Mouse (Mus musculus): ENCODE data around the gene Reps2. TPM values are rescaled to one million over a fixed set of nuclear protein-coding genes. Genes with fewer than 3 reads are reported as not detected.

Reps2 gene
- polyA plus RNA-seq, 1 experiment from 2014 or later = 0.60 TPM

- Histone ChIP-seq H3K9ac (ENCODE audit: low read depth, low read length) (no peak overlapping the region), H3K27me3 (replicated peaks; ENCODE audit: control insufficient read depth, insufficient read depth, low read length) (no peaks in the 10 kb centered on the region), H3K9me3 (ENCODE audit: control insufficient read depth) (no peaks in the 10 kb centered on the region), H3K4me3 (ENCODE audit: low read depth, low read length) (no peak overlapping the region), H3K36me3 (ENCODE audit: control insufficient read depth, insufficient read depth) (no peaks in the 10 kb centered on the region), H3K27ac (ENCODE audit: low read depth, low read length) (no peak overlapping the region), H3K4me1 (replicated peaks; ENCODE audit: control insufficient read depth, insufficient read depth, low read length) (no peaks in the 10 kb centered on the region), H3K4me2 (replicated peaks; ENCODE audit: low read depth) (no peak overlapping the region)
- WGBS = 68% methylated on average over 2 of the region's 2 CpGs
- no peak for ATAC-seq
- TF ChIP-seq CTCF (IDR thresholded peaks at IDR 0.05; ENCODE audit: low read depth) = no peak
These were observed 37.3 kb downstream of the Reps2 start for GRCm38 (mm10) chrX:162606113-162606512.

GRCm38 (mm10) chrX:162599666-162600065, 43.8 kb downstream of the Reps2 start:
- no peak overlapping the region for H3K9ac ChIP-seq (ENCODE audit: low read depth, low read length)
- H3K9me3 ChIP-seq (ENCODE audit: control insufficient read depth) = no peaks in the 10 kb centered on the region
- no peak overlapping the region for H3K27ac ChIP-seq (ENCODE audit: low read depth, low read length)
- no peak overlapping the region for H3K4me3 ChIP-seq (ENCODE audit: low read depth, low read length)
- H3K4me2 ChIP-seq (replicated peaks; ENCODE audit: low read depth) = no peak overlapping the region
- 73% methylated on average over 3 of the region's 3 CpGs for WGBS
- ATAC-seq = no peak
- TF ChIP-seq CTCF (IDR thresholded peaks at IDR 0.05; ENCODE audit: low read depth) = no peak
- H3K36me3 ChIP-seq (ENCODE audit: control insufficient read depth, insufficient read depth) = no peaks in the 10 kb centered on the region
- no peaks in the 10 kb centered on the region for H3K4me1 ChIP-seq (replicated peaks; ENCODE audit: control insufficient read depth, insufficient read depth, low read length)
- no peaks in the 10 kb centered on the region for H3K27me3 ChIP-seq (replicated peaks; ENCODE audit: control insufficient read depth, insufficient read depth, low read length)

- Histone ChIP-seq H3K27ac (ENCODE audit: low read depth, low read length) (no peak overlapping the region), H3K9me3 (ENCODE audit: control insufficient read depth) (no peaks in the 10 kb centered on the region), H3K4me2 (replicated peaks; ENCODE audit: low read depth) (no peak overlapping the region), H3K36me3 (ENCODE audit: control insufficient read depth, insufficient read depth) (no peaks in the 10 kb centered on the region), H3K4me3 (ENCODE audit: low read depth, low read length) (no peak overlapping the region), H3K4me1 (replicated peaks; ENCODE audit: control insufficient read depth, insufficient read depth, low read length) (no peaks in the 10 kb centered on the region), H3K27me3 (replicated peaks; ENCODE audit: control insufficient read depth, insufficient read depth, low read length) (no peaks in the 10 kb centered on the region), H3K9ac (ENCODE audit: low read depth, low read length) (no peak overlapping the region)
- 69% methylated on average over 8 of the region's 8 CpGs for WGBS
- no peak for TF ChIP-seq CTCF (IDR thresholded peaks at IDR 0.05; ENCODE audit: low read depth)
- ATAC-seq = no peak
These were observed 52.2 kb downstream of the Reps2 start for GRCm38 (mm10) chrX:162591005-162591801.

GRCm38 (mm10) chrX:162590145-162590790, 53.2 kb downstream of the Reps2 start:
- Histone ChIP-seq H3K27me3 (replicated peaks; ENCODE audit: control insufficient read depth, insufficient read depth, low read length) (no peaks in the 10 kb centered on the region), H3K4me3 (ENCODE audit: low read depth, low read length) (no peak overlapping the region), H3K36me3 (ENCODE audit: control insufficient read depth, insufficient read depth) (no peaks in the 10 kb centered on the region), H3K9ac (ENCODE audit: low read depth, low read length) (no peak overlapping the region), H3K4me1 (replicated peaks; ENCODE audit: control insufficient read depth, insufficient read depth, low read length) (no peaks in the 10 kb centered on the region), H3K27ac (ENCODE audit: low read depth, low read length) (no peak overlapping the region), H3K9me3 (ENCODE audit: control insufficient read depth) (no peaks in the 10 kb centered on the region), H3K4me2 (replicated peaks; ENCODE audit: low read depth) (no peak overlapping the region)
- TF ChIP-seq CTCF (IDR thresholded peaks at IDR 0.05; ENCODE audit: low read depth) = no peak
- no peak for ATAC-seq
- WGBS = 74% methylated on average over 6 of the region's 6 CpGs

GRCm38 (mm10) chrX:162589173-162589805, 54.2 kb downstream of the Reps2 start:
- ATAC-seq = no peak
- TF ChIP-seq CTCF (IDR thresholded peaks at IDR 0.05; ENCODE audit: low read depth) = no peak
- Histone ChIP-seq H3K36me3 (ENCODE audit: control insufficient read depth, insufficient read depth) (no peaks in the 10 kb centered on the region), H3K4me3 (ENCODE audit: low read depth, low read length) (no peak overlapping the region), H3K27ac (ENCODE audit: low read depth, low read length) (no peak overlapping the region), H3K4me1 (replicated peaks; ENCODE audit: control insufficient read depth, insufficient read depth, low read length) (no peaks in the 10 kb centered on the region), H3K27me3 (replicated peaks; ENCODE audit: control insufficient read depth, insufficient read depth, low read length) (no peaks in the 10 kb centered on the region), H3K9me3 (ENCODE audit: control insufficient read depth) (no peaks in the 10 kb centered on the region), H3K9ac (ENCODE audit: low read depth, low read length) (no peak overlapping the region), H3K4me2 (replicated peaks; ENCODE audit: low read depth) (no peak overlapping the region)
- WGBS = 82% methylated on average over 3 of the region's 3 CpGs

- Histone ChIP-seq H3K9ac (ENCODE audit: low read depth, low read length) (no peak overlapping the region), H3K9me3 (ENCODE audit: control insufficient read depth) (no peaks in the 10 kb centered on the region), H3K36me3 (ENCODE audit: control insufficient read depth, insufficient read depth) (no peaks in the 10 kb centered on the region), H3K27ac (ENCODE audit: low read depth, low read length) (no peak overlapping the region), H3K4me1 (replicated peaks; ENCODE audit: control insufficient read depth, insufficient read depth, low read length) (no peaks in the 10 kb centered on the region), H3K4me2 (replicated peaks; ENCODE audit: low read depth) (no peak overlapping the region), H3K4me3 (ENCODE audit: low read depth, low read length) (no peak overlapping the region), H3K27me3 (replicated peaks; ENCODE audit: control insufficient read depth, insufficient read depth, low read length) (no peaks in the 10 kb centered on the region)
- ATAC-seq = no peak
- no peak for TF ChIP-seq CTCF (IDR thresholded peaks at IDR 0.05; ENCODE audit: low read depth)
- 67% methylated on average over 3 of the region's 3 CpGs for WGBS
These were observed 59.1 kb downstream of the Reps2 start for GRCm38 (mm10) chrX:162584349-162584748.

Measured in intestine, postnatal 0 days (tissue).